16 mouse cellular contexts compared by ENCODE assay signal in genomic region chr1:7591327-7591726, GRCm38 (mm10).
"Had no signal": no experiment of that assay in that cellular context is flagged by ENCODE, and none has a peak within 500 bp of the region (broad histone marks: within the 10 kb centered on the region; RNA-seq: fewer than 3 reads in every experiment).

No protein-coding gene starts in this region.

- H3K27me3 ChIP-seq: lung, embryonic 15.5 days; megakaryocyte, embryonic 14.5 days; midbrain, embryonic 13.5 days; midbrain, embryonic 15.5 days; neural tube, embryonic 12.5 days; stomach, embryonic 15.5 days had no signal

- H3K27ac ChIP-seq: lung, embryonic 15.5 days; macrophage; midbrain, embryonic 13.5 days; midbrain, embryonic 15.5 days; neural tube, embryonic 12.5 days; stomach, embryonic 15.5 days; stomach, postnatal 0 days had no signal

- ATAC-seq: lung, postnatal 0 days; midbrain, embryonic 13.5 days; midbrain, embryonic 15.5 days had no signal

- H3K9me3 ChIP-seq: lung, embryonic 15.5 days; midbrain, embryonic 13.5 days; midbrain, embryonic 15.5 days; neural tube, embryonic 12.5 days; stomach, embryonic 15.5 days had no signal

- H3K4me2 ChIP-seq: lung, embryonic 15.5 days; midbrain, embryonic 11.5 days; midbrain, embryonic 13.5 days; midbrain, embryonic 15.5 days; neural tube, embryonic 12.5 days; stomach, embryonic 15.5 days had no signal

- H3K9ac ChIP-seq: lung, embryonic 15.5 days; midbrain, embryonic 13.5 days; midbrain, embryonic 15.5 days; neural tube, embryonic 12.5 days; stomach, embryonic 15.5 days had no signal

- H3K36me3 ChIP-seq: lung, embryonic 15.5 days; midbrain, embryonic 13.5 days; midbrain, embryonic 15.5 days; neural tube, embryonic 12.5 days; stomach, embryonic 15.5 days had no signal

- DNase-seq: lung, adult 2 months; lung, postnatal 14 days; lung, postnatal 36 days; right cerebral cortex, postnatal 14 days; thymus, adult 2 months; thymus, postnatal 36 days had no signal

- H3K4me3 ChIP-seq: lung, embryonic 15.5 days; megakaryocyte, embryonic 14.5 days; midbrain, embryonic 13.5 days; midbrain, embryonic 15.5 days; neural tube, embryonic 12.5 days; stomach, embryonic 15.5 days had no signal

- H3K4me1 ChIP-seq: lung, embryonic 15.5 days; megakaryocyte, embryonic 14.5 days; midbrain, embryonic 13.5 days; midbrain, embryonic 15.5 days; neural tube, embryonic 12.5 days; stomach, embryonic 15.5 days had no signal
